Mouse (Mus musculus) gastrocnemius, postnatal 14 days (tissue): ENCODE data around the gene Ankrd54. TPM values are rescaled to one million over a fixed set of nuclear protein-coding genes. Genes with fewer than 3 reads are reported as not detected.

Source experiments
- DNase-seq: peaks from one replicate; pipeline ENCODE4 v3.0.0; 2021; ENCODE audit warnings: mixed read lengths
- intact Hi-C: fragments of 180-260 bp; cut with DNase I; formaldehyde crosslinking; loops from one replicate; pipeline ENCODE4 v1.15.1; 2025; ENCODE audit warnings: low total_unique reads
- long read RNA-seq, 2 experiments: library from polyadenylated mRNA; stranded (forward); transcript quantifications; one replicate each; pipeline ENCODE4 v2.0.0; 2021
- total RNA-seq, 2 experiments: library from RNA; stranded (reverse); gene quantifications; 2 replicates each; pipeline ENCODE4 v1.2.3; 2021

Gene Ankrd54
- 1 to 10 TPM; 5.4 to 6.1 TPM for total RNA-seq
- long read RNA-seq, experiment 1, transcript Ankrd54-201 (8 exons, 1,904 nt): major isoform, 9 of 9 reads
- long read RNA-seq, experiment 1, partial matches to known transcripts: 0 of 9 reads
- long read RNA-seq, experiment 1, other reads (novel, unspliced or antisense): 0 of 9 reads
- long read RNA-seq, experiment 2, transcript Ankrd54-201 (8 exons, 1,904 nt): major isoform, 14 of 17 reads
- long read RNA-seq, experiment 2, partial matches to known transcripts: 0 of 17 reads
- long read RNA-seq, experiment 2, other reads (novel, unspliced or antisense): 2 of 17 reads

DNA sequence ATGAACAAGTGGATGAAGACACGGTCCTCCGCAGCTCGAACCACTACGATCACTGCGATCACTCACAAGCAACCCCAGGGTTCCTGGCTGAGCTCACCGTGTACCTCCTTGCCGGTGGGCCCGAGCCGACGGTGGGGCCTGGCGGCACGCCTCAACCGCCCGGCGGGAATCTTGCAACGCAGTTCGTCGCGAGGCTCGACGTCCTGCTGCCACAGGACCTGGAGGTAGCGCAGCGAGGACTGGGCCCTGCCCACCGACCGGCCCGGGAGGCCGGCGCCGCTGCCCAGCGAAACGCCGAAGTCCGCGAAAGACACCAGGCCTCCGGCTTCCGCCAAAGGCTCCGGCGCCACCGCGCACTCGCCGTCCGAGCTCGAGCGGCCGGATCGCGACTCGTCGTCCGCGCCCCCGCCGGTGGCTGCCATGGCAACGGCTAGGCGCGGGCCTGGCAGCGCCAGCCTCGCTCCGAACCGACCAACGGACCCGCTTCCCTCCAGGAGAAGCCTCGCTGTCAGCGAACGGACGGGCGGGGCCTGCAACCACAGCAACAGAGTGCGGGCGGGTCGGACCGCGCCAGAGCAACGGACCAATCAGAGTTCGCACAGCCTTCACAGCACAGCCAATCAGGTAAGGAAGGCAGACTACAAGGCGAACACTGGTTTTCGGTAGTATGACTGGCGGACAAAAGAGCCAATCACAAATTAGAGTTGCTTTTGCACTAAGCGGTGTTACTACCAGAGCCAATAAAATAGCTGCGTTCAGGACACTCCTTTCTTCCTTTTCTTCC is at the start of gene Ankrd54:
Gene Ankrd54, minus strand, starts transcription at position 518 of the 784 bp plus-strand sequence.
- DNase-seq: peak; percentile 97
- intact Hi-C loops: no loop called here

DNA sequence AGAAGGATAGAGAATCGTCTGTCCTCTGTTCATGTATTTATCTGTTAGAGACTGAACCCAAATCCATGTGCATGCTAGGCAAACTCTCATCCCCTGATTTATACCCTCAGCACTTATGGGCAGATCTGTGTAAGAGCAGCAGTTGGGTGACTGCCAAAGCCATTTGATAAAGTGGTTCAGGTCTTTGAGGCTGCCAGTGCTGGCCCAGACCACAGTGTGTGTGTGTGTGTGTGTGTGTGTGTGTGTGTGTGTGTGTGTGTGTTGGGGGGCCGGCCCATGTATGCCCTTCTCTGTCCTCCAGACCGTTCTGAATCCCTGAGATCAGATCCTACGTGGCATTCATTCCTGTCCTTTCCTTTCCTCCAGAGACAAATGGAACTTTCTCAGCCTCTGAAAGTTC is 49.1 kb upstream of the Ankrd54 start:
- no peak for DNase-seq
- intact Hi-C loops: no loop called here

DNA sequence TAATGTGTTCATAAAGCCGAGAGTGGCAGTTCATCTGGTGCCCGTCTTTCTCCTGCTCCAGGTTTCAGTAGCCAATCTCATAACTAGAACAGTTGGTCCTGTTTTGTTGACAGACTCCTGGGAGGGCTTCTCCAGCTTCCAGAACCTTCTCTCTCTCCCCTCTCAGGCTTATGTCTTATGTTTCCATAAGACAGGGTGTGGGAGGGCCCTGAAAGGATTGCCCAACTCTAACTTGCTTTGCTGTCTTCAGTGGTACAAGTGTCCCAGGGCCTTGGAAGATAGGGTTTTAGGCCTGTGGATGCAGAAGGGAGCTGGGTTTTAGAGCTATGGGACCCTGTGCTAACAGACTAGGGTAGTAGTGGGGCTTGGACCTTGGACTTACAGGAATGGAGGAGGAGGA is 47.8 kb upstream of the Ankrd54 start:
- intact Hi-C loops: no loop called here
- no peak for DNase-seq

DNA sequence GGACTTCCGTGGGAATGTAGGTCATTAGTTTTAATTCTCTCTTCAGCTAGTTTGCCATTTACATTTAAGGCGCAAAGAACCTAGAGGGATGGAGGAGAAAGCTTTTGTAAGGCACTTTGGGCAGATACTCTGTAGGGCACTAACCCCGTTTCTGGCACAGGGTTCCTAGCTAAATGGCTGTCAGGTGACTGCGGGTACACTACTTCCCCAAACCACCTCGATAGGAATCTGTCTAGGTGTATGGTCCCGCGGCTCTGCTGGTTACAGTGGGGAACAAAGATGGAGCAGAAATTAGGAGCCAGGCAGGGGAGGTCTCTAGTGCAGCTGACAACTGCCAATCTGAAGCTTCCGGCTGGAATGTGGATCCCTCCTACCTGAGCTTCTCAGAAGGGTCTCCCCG is 47.3 kb upstream of the Ankrd54 start:
- DNase-seq: no peak
- intact Hi-C loops: no loop called here

DNA sequence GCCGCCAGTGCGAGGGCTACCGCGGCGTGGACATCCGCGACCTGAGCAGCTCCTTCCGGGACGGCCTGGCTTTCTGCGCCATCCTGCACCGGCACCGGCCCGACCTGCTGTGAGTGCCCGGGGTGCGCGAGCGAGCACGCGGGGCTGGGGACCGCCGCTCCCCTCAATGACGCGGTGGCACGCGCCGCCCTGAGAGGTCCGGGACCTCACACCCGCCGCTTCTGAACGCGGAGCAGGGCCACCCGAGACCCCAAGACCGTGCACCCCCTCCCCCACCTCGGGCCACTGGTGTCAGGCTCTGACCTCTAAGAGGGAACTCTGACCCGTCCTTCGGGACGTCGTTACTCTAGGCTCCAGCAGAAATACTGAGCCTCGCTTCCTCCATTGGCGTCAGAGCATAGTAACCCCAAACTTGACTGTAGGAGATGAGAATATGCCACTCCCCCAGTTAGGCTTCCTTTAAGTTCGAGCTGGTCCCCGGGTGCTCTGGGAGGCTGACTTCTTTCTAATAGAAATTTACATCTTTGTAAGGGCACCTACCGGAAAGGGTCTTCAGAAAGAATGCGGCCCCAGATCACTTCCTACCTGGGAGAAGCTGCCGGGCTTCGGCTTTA is 46.7 kb upstream of the Ankrd54 start:
- DNase-seq: no peak
- intact Hi-C loops: no loop called here

DNA sequence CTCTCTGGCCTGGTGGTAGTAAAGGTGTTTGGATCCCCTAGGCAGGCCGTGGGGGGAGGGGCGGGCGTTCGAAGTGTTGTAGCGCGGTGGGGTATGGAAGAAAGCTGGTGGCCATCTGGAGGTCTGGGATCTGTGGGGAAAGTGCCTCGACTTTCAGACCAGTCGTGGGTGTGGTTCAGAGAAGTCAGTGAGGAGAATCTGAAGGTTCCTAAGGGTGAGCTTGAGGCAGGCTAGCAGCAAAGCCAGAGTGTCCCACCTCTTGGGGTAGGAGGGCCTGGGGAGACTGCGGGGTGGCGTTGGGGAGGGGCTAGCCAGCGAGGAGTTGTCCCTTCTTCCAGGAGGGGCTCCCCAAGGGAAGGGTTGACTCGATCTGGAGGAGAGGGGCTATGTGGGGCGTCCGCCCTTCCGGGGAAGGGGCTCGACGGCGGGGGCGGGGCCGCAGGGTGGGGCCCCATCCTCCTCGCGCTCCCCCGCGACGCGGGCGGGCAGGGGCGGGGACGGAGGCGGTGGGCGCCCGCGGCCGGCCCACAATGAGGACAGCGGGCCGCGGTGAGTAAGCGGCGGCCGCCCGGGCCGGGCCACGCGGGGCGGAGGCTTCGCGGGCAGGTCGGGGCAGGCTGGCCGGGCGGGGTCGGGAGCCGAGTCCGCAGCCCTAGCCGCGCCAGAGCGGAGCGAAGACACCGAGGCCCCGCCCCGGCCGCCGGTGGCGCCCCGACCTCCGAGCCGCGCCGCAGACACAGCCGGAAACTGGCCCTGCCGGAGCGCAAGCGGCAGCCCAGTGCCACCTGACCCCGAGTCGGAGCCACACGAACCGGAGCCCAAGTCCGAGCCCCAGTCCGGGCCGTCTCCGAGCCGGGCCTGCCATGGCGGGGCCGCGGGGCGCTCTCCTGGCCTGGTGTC is 46.0 kb upstream of the Ankrd54 start, which contains the start of gene Micall1:
Gene Micall1, plus strand, starts transcription at position 478 of the 900 bp plus-strand sequence.
- peak; percentile 78 for DNase-seq
- intact Hi-C loops: no loop called here

DNA sequence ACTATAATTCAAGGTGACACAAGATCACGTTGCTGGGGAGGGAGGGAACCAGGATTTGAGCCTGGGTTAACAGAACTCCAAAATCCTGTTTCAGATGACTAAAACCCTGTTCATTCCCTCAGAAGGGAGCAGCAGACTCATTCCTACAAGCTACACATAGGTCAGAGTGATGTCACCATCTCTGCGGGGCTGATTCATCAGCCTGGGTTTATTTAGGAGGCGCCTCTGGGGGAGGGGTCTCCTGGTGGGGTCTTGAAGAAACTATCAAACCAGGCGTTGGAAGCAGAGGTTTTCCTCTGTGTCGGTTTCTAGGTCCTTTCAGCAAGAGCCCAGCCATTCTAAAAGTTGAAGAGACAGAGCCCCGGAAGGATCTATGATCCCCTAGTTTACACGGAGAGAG is 45.3 kb upstream of the Ankrd54 start:
- intact Hi-C loops: no loop called here
- no peak for DNase-seq

DNA sequence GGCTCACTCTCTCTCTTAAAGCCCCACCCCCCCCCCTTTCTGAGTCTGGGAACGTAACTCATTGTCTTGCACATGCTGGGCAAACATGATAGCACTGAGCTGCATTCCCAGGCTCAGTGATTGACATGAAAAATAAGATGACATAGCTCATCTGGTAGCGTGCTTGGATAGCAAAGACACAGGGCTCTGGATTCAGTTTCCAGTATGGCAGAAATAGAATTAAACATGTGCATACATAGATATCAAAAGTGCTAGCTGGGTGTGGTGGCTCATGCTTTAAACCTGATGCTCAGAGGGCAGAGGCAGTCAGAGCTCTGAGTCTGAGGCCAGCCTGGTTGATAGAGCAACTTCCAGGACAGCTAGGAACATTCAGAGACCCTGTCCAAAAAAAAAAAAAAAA is 43.1 kb upstream of the Ankrd54 start:
- intact Hi-C loops: no loop called here
- no peak for DNase-seq

DNA sequence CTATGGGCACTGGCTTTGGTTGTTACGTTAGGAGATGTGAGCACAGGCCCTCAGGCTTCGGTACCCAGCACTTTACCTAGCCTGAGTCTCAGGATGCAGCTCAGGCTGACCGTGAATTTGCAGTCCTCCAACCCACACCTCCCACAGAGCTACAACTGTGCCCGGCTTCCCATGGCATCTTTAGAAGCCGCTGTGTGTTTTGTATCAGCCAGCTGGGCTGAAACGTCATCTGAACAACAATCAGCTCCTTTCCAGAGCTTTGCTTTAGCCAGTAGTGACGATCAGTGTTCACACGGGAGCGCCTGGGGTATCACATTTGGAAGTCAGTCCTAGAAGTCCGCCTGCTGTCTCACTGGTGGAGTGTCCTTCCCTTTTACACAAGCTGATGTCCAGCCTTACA is 40.6 kb upstream of the Ankrd54 start:
- DNase-seq: no peak
- intact Hi-C loops: no loop called here

DNA sequence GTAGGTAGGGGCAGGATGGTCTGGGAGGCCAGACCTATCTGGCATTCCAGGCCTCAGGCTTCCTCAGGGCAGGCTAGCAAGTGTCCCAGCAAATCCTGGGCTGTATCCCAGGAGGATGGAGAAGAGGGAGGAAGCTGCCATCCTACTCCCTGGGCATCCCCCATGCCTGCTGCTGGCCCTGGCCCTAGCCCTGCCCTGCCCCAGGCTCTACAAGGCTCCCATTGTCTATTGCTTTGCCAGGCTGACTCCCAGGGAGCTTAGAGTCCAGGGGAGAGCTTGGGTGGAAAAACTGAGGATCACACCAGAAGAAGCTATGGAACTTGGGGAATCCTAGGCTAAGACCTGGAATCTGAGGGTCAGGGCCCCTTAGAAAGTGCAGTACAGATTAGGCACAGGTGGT is 38.8 kb upstream of the Ankrd54 start:
- intact Hi-C loops: no loop called here
- no peak for DNase-seq

DNA sequence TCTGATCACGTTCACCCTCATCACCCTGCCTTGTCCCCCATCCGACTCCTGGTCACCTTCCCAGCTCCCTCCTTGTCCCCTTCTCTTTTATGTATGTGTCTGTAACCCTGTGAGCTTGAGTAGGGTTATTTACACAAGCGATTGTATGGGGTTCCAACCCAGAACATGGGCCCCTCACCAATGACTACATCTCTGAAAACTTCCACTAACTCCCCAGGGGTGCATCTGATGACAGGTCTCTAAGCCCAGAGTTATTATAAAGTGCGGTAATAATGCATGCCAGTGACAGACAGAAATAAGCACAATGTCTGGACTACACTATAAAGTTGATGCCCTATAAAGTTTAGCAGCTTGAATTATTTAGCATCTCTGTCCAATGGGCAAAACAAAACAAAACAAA is 37.7 kb upstream of the Ankrd54 start:
- intact Hi-C loops: no loop called here
- no peak for DNase-seq

DNA sequence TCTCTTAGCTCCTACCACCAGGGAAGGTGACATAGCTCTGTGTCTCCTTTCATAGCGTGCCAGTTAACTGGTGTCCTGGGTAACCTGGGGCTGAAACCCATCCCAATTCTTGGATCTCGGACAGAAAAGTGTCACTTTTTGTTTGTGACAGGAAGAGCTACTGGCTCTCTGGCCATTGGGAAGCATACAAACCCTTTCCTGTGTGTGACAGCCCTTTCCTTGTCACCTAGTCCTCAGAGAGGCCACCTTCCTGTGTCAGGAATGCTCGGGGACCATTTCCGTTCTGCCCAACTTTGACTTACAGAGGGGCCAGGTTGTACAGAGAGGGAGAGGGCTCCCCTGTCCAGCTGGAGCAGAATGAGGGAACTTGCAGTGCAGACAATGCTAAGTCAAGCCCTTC is 36.8 kb upstream of the Ankrd54 start:
- intact Hi-C loops: no loop called here

DNA sequence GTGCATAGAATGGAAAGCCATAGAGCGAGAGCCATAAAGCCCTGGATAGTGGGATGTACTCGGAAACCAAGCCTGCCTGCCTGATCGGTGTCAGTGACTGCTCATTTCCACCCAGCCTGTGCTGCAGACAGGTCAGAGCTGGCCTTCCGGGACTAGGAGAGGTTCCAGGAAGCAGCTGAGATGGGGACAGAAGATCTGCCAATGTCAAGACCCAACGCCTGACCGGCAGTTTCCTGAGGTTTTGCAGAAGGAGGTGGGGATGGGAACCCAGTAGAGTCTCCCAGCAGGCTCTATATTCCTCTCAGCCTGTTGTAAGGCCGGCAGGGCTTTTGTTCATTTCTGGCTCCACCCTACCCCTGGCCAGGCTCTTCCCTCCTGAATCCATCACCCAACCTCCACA is 36.2 kb upstream of the Ankrd54 start:
- intact Hi-C loops: no loop called here
- no peak for DNase-seq

More for the DNA sequence above, 36.8 kb upstream of the Ankrd54 start:
- DNase-seq: no peak

DNA sequence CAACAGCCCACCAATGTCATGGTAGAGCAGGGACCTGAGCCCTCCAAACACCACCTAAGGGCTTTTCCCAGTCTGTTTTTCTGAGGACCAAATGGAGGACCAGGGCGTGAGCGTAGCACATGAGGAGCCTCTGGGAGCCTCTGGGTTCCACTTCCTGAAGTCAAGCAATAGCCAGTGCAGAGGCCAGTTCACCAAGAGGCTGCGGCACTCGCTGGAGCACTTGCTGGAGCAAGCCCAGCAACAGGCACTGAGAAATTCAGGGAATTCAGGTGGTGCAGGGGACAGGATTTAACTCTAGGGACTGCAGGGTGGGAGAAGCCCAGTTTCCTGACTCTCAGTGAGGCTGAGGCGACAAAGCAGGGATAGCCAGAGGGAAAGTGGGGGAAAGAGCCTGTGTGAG is 35.5 kb upstream of the Ankrd54 start:
- no peak for DNase-seq

DNA sequence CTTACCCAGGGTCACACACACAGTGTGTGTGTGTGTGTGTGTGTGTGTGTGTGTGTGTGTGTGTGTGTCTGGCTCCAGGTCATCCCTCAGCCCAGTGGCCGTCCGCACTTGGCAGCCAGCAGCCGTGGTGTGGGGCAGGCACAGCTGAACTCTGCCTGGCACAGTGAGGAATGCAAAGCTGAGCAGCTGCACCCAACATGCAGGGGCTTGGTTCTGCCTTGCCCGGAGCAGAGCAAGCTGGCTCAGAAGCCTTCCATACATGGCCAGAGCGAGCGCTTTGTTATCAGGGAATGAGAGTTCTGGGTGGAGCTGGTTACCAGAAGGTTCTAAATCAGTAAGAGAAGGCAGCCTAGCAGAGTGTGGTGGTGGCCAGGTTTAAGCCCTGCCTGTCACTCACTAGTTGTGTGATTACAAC is 34.9 kb upstream of the Ankrd54 start:
- DNase-seq: peak; percentile 82
- intact Hi-C loops: no loop called here

More for the DNA sequence above, 35.5 kb upstream of the Ankrd54 start:
- intact Hi-C loops: no loop called here

DNA sequence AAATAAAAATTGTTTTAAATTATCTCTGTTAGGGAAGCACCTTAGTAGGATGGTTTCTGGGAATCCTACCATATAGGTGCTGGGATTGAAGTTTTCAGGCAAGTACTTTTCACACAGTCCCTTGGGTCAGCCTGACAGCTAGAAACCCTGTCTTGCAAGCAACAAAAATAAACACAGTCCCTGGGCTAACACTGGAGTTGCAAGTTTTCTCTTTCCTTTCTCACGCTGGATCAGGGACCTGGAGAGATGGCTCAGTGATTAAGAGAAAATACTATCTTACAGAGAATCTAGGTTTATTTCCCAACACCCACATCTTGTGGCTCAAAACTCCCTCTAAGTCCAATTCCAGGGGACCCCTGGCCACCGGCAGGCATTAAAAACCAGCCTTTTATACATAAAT is 34.4 kb upstream of the Ankrd54 start:
- DNase-seq: no peak
- intact Hi-C loops: no loop called here

DNA sequence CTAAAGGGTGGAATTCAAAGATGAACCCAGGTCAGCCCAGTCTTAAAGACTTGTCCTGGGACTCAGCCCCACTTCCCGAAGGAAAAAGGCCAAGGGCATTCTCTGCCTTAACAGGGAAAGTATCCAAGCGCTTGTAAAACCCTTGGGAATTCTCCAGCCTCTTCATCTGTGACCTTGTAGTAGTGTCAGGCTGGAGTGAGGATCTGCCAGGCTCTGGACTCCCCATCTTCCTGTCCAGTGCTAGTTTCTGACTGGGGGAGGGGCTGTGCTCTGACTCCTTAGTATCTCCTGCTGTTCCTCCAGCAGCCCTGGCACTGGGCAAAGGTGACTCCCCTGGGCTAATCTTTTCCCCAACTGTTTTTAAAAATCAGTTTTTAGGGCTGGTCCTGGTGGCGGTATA is 33.9 kb upstream of the Ankrd54 start:
- DNase-seq: peak; percentile 33
- intact Hi-C loops: no loop called here

DNA sequence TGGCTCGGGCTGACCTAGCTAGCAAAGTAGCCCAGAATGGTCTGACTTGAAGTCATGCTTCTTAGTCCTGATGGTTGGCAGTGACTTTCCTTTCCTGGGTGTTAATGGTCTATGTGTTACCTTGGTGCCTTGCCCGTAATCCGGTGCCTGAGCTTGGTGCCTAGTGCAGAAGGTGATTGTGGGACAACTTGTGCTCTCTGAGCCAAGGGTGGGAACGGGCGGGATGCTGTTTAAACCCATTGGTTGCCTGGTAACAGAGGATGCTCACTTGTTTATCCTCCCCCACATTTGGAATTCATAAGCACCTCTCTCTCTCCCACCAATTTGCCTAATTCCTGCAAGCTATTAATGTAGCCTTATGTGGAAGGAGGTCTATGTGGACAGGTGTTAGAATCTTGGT is 32.8 kb upstream of the Ankrd54 start:
- no peak for DNase-seq
- intact Hi-C loops: no loop called here

DNA sequence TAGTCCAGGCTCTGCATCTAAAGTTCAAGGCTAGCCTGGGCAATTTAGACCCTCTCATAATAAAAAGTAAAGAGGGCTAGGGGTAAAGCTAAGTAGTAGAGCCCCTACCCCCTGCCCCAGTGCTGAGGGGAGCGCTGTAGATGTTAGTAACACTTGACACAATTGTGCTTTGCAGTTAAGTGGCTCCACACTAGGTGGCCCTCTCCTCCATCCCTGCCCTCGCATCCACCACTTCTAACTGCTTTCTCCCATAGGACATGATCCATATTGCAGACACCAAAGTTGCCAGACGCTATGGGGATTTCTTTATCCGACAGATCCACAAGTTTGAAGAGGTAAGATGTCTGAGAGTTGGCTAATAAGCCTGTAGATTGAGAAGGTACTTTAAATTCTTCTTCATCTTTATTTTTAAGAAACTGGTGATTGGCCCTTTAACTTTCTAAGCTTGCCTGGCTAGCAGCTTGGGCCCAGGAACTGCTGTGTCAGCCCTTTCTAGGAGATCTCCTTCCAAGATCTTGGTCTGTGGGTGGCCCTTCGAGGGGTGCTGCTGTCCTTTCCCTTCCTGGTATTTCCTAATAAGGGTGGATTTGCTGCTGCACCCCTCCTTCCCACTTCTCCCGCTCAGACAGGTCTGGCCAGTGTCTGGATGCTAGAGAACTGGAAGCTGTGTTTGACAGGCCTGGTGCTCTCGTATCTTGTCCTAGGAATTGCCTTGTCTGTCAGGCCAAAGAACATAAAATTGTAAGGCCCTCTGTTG is 30.6 kb upstream of the Ankrd54 start:
- intact Hi-C loops: loop anchor here (5.0 kb wide), 2 partner anchors 34 to 54 kb away; no protein-coding TSS in a partner anchor

More for the DNA sequence above, 30.6 kb upstream of the Ankrd54 start:
- no peak for DNase-seq
